Mouse (Mus musculus): ENCODE results near the gene Ice1.

- TF ChIP-seq CTCF (IDR thresholded peaks at IDR 0.05; ENCODE audit: low read depth, low read length), result no peak
- no peak for TF ChIP-seq POLR2A (IDR thresholded peaks at IDR 0.05; ENCODE audit: borderline replicate concordance, low read depth, low read length)
Measured at GRCm38 (mm10) chr13:70604723-70605122, 32.7 kb downstream of the Ice1 start.
